Mouse (Mus musculus) megakaryocyte, embryonic 14.5 days (primary cell): ENCODE results near the gene Hcn2. TPM values are rescaled to one million over a fixed set of nuclear protein-coding genes. Genes with fewer than 3 reads are reported as not detected.

ENCODE experiments used
- H3K27me3 ChIP-seq: replicated peaks from 2 replicates; pipeline ENCODE3; 2012; ENCODE audit warnings: inconsistent platforms
- H3K36me3 ChIP-seq: replicated peaks from 2 replicates; pipeline ENCODE3; 2012; ENCODE audit warnings: low read length, inconsistent platforms, mixed read lengths
- H3K4me1 ChIP-seq: 2 replicates; pipeline ENCODE4 v1.6.1; 2012; ENCODE audit warnings: inconsistent platforms
- H3K4me3 ChIP-seq: replicated peaks from 2 replicates; pipeline ENCODE3; 2012; ENCODE audit warnings: moderate library complexity, mild to moderate bottlenecking, inconsistent platforms
- H3K9me3 ChIP-seq: 2 replicates; pipeline ENCODE4 v1.6.1; 2012; ENCODE audit warnings: inconsistent platforms
- FLI1 ChIP-seq: IDR thresholded peaks from 2 replicates; pipeline ENCODE4 v1.6.1; 2012; ENCODE audit warnings: low read length, inconsistent platforms, mixed read lengths
- GATA1 ChIP-seq: IDR thresholded peaks from 3 replicates; pipeline ENCODE4 v1.6.1; 2012; ENCODE audit warnings: mixed read lengths, low read length, inconsistent platforms, borderline replicate concordance
- polyA plus RNA-seq: library from polyadenylated mRNA; stranded (reverse); fragments of >175 nt; gene quantifications from 2 replicates; pipeline ENCODE4 v1.2.3, GENCODE M21; 2012; ENCODE audit warnings: low replicate concordance; ENCODE audit not compliant: insufficient read depth

The Hcn2 gene
- polyA plus RNA-seq, 1 experiment: 1.8 TPM

DNA sequence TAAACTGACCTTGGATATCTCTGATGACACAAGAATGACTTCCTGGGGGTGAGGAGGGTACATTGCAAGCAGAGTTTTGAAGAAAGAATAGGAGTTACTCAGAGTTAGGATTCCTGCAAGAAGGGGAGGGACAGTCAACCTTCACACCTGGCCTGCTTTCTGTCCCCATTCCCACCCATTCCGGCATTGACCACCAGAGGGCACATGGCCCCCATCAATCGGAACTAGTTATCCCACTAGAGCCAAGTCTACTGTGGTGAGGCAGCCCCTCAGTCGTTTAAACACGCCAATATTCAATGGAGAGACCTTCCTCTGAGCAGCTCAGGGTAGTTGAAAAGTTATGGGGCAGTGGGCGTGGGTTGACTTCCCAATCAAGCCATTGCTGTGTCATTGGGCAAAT is 52.0 kb downstream of the Hcn2 start:
- Histone ChIP-seq H3K36me3 (peaks cover 8% of the 10 kb centered on the region), H3K9me3 (peaks cover 11% of the 10 kb centered on the region), H3K4me1 (peaks cover 49% of the 10 kb centered on the region), H3K4me3 (no peak overlapping the region), H3K27me3 (peaks cover 13% of the 10 kb centered on the region)
- TF ChIP-seq FLI1 (no peak), GATA1 (no peak)

DNA sequence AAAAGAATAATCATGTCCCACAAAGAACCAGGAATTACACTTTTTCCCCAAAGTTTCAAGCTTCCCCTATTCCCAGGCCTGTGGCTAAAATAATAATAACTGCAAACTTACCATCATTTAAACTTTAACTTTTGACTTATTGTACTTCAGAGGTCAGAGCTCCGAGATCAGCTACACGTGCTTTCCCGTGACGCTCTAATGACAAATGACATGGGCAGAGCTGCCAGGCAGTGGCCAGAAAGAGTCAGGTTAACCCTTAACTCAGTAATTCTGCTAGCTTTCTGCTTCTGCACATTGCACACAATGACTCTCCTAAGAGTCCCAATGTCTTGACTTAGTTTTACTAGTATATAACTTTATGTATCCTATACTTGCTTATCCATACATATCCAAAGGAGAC is 52.9 kb downstream of the Hcn2 start:
- Histone ChIP-seq H3K9me3 (peaks cover 11% of the 10 kb centered on the region), H3K36me3 (no peaks in the 10 kb centered on the region), H3K27me3 (peaks cover 13% of the 10 kb centered on the region), H3K4me3 (no peak overlapping the region), H3K4me1 (peaks cover 40% of the 10 kb centered on the region)
- no peak for TF ChIP-seq GATA1
- no peak for TF ChIP-seq FLI1

DNA sequence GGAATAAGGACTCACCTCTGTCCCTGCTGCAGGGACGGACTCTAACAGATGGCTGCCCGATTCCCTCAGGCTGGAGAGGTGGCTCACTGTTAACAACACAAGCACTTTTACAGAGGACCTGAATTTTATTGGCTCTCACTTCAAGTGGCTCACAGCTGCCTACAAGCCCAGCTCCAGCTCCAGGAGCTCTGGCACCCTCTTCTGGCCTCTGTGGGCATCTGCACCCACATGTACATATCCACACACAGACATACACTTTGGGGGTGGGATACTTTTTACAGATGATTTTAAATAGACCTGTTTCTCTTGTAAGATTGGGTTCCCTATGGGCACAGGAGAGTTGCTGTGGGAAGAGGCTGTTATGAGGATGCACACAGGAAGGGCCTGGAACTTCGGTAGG is 55.9 kb downstream of the Hcn2 start:
- peak overlapping the region; percentile 29 for H3K4me3 ChIP-seq
- H3K27me3 ChIP-seq: peaks cover 32% of the 10 kb centered on the region
- H3K9me3 ChIP-seq: peaks cover 19% of the 10 kb centered on the region
- peaks cover 23% of the 10 kb centered on the region for H3K4me1 ChIP-seq
- no peak for TF ChIP-seq GATA1
- TF ChIP-seq FLI1: no peak
- no peaks in the 10 kb centered on the region for H3K36me3 ChIP-seq

DNA sequence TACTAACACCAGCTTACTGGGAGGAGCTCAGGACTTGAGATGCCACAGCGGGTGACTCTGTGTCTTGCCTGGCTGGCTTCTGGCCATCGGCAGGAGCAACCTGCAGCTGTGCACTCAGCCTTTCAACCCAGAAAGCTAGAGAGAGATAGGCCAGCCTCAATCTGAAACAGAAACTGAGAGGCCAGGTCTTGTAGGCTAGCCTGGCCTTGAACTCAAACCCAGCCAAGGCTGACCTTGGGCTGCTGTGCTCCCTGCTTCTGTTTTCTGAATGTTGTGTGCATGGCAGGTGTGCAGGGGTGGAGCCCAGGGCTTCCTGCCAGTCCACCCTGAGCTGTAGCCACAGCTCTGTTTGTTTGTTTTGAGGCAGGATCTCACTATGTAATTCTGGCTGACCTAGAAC is 56.8 kb downstream of the Hcn2 start:
- peaks cover 40% of the 10 kb centered on the region for H3K27me3 ChIP-seq
- no peak for TF ChIP-seq GATA1
- TF ChIP-seq FLI1: no peak
- H3K4me3 ChIP-seq: no peak overlapping the region
- H3K4me1 ChIP-seq: peaks cover 22% of the 10 kb centered on the region
- no peaks in the 10 kb centered on the region for H3K36me3 ChIP-seq
- H3K9me3 ChIP-seq: peaks cover 19% of the 10 kb centered on the region

DNA sequence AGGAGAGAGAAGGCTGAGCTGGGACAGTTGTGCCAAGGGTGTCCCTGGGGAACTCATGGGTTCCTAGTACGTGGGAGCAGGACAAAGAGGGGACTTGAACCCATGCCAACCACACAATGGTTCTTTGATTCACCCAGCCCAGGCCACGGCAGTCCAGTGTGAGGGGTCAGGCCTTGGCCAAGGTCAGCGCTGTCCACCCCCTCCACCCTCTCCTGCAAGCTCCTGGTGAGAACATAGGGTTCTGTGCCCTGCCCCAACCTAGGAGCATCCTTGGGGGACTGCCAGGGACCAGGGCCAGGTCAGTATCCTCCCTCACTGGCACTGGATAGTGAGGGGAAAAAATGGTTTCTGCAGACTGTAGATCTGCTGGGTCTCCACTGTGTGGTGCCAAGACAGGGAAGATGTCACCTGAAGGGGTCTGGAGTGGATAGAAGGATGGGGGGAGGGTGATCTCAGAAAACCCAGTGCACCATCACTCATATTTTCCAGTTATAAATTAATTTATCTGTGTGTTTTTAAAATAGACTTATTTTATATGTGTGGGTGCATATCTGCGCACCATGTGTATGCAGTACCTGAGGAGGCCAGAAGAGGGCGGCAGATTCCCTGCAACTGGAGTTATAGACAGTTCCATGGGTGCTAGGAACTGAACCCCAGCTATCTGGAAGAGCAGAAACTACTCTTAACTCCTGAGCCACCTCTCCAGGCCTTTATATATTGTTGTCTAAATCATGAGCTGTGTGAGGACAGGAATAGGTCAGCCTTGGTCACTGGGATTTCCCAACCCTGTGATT is 58.2 kb downstream of the Hcn2 start:
- Histone ChIP-seq H3K4me3 (no peak overlapping the region), H3K9me3 (peaks cover 19% of the 10 kb centered on the region), H3K36me3 (no peaks in the 10 kb centered on the region), H3K27me3 (peaks cover 51% of the 10 kb centered on the region), H3K4me1 (peaks cover 31% of the 10 kb centered on the region)
- TF ChIP-seq GATA1 (no peak), FLI1 (no peak)

DNA sequence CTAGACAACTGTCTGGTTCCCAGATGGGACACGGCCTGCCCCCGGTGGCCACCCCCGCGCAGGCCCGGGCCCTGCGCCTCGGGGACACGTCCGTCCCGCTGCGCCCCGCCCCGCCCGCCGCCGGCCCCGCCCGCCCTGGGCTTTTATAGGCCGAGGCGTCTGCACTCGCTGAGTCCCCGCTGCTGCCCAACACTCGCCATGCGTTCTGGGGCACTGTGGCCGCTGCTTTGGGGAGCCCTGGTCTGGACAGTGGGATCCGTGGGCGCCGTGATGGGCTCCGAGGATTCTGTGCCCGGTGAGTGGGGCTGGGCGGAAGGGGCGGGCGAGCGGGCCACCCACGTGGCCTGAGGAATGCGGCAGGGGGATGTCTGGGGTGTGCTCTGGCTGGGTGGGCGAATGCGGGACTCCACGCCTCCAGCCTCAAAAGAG is 60.7 kb downstream of the Hcn2 start, which contains the start of gene Fstl3:
Fstl3 (plus strand) TSS at position 170 of the 429 bp plus-strand sequence.
- peaks cover 53% of the 10 kb centered on the region for H3K27me3 ChIP-seq
- H3K4me3 ChIP-seq: peak within 1 kb of the TSS; percentile 50
- peaks cover 15% of the 10 kb centered on the region for H3K9me3 ChIP-seq
- no peaks in the 10 kb centered on the region for H3K36me3 ChIP-seq
- TF ChIP-seq GATA1 (no peak), FLI1 (no peak)
- peaks cover 47% of the 10 kb centered on the region for H3K4me1 ChIP-seq

DNA sequence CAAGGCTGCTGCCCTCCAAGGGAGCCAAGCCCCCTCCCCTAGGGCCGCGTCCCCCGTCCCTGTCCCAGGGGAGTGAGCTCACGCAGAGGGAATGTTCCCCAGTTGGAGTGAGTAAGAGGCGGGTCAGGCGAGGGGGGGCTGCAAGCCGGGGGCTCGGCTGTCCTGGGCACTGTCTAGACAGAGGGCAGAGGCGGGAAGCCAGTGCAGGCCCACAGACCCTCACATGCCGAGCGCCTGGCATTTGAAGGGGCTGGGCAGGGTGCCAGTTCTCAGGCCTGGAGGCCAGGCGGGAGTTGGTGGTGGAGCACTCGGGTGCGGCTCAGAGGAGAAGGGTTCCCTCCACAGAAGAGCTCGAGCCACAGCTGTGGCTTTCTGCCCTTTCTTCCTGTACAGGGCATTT is 61.6 kb downstream of the Hcn2 start:
- Histone ChIP-seq H3K27me3 (peaks cover 53% of the 10 kb centered on the region), H3K4me3 (no peak overlapping the region)

DNA sequence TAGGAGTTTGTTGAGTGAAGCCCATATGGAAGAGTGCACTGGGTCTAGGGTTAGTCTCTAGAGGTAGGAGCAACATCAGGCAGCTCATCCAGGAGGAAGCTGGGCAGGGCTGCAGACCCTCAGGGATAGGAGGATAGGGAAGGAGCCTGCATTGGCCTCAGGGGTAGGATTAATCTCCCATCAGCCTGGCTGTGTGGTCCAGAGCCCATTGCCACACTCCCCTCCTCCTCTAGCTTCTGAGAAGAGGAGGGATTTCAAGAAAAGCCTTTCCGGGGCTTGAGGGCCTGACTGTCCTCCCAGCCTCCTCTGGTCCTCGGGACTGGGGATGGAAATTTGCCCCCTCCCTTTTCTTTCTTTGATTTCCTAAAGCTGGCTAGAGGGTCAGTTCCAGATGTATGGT is 62.8 kb downstream of the Hcn2 start:
- TF ChIP-seq GATA1 (no peak), FLI1 (no peak)
- Histone ChIP-seq H3K36me3 (no peaks in the 10 kb centered on the region), H3K4me1 (peaks cover 54% of the 10 kb centered on the region), H3K4me3 (no peak overlapping the region), H3K9me3 (peaks cover 8% of the 10 kb centered on the region), H3K27me3 (peaks cover 52% of the 10 kb centered on the region)

More for the DNA sequence above, 61.6 kb downstream of the Hcn2 start:
- H3K4me1 ChIP-seq: peaks cover 49% of the 10 kb centered on the region
- TF ChIP-seq GATA1 (no peak), FLI1 (no peak)
- H3K36me3 ChIP-seq: no peaks in the 10 kb centered on the region
- H3K9me3 ChIP-seq: peaks cover 8% of the 10 kb centered on the region

DNA sequence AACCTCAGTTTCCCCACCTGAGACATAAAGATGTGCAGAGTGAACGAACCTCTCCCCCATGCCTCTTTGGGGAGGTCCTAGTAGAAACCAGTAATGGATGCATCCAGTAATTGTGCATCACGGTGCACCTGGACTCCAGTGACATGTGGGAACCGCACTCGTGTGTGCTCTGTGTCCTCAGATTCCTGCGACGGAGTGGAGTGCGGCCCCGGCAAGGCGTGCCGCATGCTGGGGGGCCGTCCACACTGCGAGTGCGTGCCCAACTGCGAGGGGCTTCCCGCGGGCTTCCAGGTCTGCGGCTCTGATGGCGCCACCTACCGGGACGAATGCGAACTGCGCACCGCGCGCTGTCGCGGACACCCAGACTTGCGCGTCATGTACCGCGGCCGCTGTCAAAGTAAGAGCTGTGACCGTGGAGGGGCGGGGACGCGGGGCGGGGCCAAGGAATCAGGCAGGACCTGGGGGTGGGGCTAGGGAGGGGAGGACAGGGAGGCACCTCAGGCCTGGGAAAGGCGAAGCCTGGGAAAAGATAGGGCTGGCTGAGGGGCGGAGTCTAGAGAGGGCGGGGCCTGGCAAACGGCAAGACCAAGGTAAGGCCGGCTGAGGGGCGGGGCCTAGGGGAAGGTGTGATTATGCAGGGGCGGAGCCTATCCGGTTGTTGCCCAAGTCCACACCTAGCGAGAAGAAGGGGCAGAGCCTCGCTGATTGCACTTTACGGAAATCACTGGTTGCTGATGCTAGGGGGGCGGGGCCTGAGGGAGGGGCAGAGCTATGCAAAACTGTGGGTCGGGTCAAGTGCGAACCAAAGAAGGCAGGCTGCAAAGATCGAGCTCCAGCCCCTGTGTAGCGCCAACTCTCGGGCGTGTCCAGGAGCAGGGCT is 63.6 kb downstream of the Hcn2 start:
- Histone ChIP-seq H3K4me1 (peaks cover 59% of the 10 kb centered on the region), H3K27me3 (peaks cover 59% of the 10 kb centered on the region), H3K36me3 (no peaks in the 10 kb centered on the region), H3K9me3 (peaks cover 6% of the 10 kb centered on the region), H3K4me3 (peak overlapping the region; percentile 94)
- TF ChIP-seq GATA1 (no peak), FLI1 (no peak)

DNA sequence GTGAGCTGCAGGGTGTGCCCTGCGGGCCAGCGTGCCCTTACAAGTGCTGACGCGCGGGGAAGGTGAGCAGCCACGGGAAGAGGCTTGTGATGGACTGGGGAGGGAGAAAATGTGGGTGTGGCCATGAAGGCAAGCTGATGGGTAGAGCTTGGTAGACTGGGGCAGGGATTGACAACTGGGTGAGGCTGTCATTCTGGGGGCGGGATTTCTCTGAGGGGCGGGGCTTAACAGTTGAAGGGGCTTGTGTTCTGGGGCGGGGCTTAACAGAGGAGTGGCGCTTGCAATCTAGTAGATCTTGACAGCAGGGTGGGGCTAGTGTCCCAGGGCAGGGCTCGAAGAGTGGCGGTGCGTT is 64.2 kb downstream of the Hcn2 start:
- H3K27me3 ChIP-seq: peaks cover 54% of the 10 kb centered on the region
- H3K36me3 ChIP-seq: no peaks in the 10 kb centered on the region

More for the DNA sequence above, 64.2 kb downstream of the Hcn2 start:
- Histone ChIP-seq H3K4me3 (peak overlapping the region; percentile 94), H3K4me1 (peaks cover 60% of the 10 kb centered on the region), H3K9me3 (peaks cover under 1% of the 10 kb centered on the region; the same call in 1 of the 2 replicates)
- TF ChIP-seq GATA1: no peak
- no peak for TF ChIP-seq FLI1
